Mouse (Mus musculus) v-Abl transformed pro-B cells (cell line): ENCODE results near the gene Fen1.
"Not testable (repeated sequence)": the region's sequence is repeated elsewhere in the genome, so short reads cannot be mapped to it uniquely, and the experiment has no call there.

Source experiments
- in situ Hi-C, 2 experiments: fragments of 400-800 bp; cut with MboI; formaldehyde crosslinking; loops; one replicate each; pipeline ENCODE4 v1.15.1; 2025; ENCODE audit not compliant: unreplicated experiment in 2 of 2

Gene Fen1

GRCm38 (mm10) chr19:10167112-10167511, 36.9 kb downstream of the Fen1 start:
- in situ Hi-C loops, result no loop called here

GRCm38 (mm10) chr19:10165928-10166327, 38.0 kb downstream of the Fen1 start:
- in situ Hi-C loops, result not testable (repeated sequence)

- in situ Hi-C loops, result no loop called here
These were observed 40.1 kb downstream of the Fen1 start for GRCm38 (mm10) chr19:10163896-10164295.

GRCm38 (mm10) chr19:10157725-10158124, 46.2 kb downstream of the Fen1 start:
- in situ Hi-C loops, result no loop called here

GRCm38 (mm10) chr19:10149189-10149588, 54.8 kb downstream of the Fen1 start:
- in situ Hi-C loops, result no loop called here
